ENCODE assay signal across 8 mouse cellular contexts in the genomic region with DNA sequence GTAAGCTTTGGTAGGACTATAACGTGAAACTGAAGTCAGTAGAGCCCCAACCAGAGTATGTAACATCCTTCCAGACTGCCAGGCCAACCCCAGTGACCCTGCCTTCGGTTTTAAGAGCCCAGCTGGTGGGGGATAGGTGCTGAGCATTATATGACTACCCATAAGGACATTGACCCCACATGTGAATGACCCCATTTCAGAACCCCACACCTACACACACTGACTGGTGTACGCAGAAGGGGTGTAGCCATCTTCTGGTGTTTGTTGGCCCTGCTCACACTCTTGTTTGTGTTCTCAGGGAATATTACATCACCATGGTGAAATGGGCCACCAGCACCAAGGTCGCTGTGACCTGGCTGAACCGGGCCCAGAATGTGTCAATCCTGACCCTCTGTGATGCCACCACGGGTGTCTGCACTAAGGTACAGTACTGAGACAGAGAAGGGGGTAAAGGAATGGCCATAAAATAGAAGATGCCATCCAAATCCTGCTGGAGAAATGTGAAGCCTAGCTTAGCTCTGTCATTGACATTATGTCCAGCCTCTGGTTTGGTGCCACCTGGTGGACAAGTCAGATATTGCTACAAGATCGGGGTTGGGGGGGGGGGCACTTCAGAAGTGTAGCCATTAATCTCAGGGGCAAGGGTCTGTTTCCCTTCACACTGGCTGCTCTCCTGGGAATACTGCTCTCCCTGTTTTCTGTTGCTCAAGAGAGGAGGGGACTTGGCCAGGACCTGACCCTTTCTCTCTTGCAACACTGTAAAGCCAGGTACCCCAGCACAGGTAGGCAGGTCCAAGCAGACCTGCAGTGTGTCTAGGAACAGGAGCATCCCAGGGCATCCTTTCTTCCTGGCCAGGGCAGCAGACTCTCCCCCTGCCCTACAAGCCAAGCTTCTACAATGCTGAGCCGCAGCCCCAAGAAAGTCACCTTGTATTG.
DNase-seq lines count a peak whose midpoint lies in the region; ATAC-seq and TF ChIP-seq lines count a peak whose summit lies in the region.

No protein-coding gene starts in this region.

- peak in 1 of 2 experiments; percentile 38 for DNase-seq in layer of hippocampus, adult 2 months (ENCODE audit: low spot score in 2 of 2)
- no peak for DNase-seq in layer of hippocampus, adult 8-10 months (ENCODE audit: low spot score in 2 of 2)
- DNase-seq in MEL-GATA-1-ER (ENCODE audit: extremely low read depth, low read depth): peak; percentile 1
- peak; percentile 41 to 61 for DNase-seq in cerebellum, adult 18-20 months
- DNase-seq in hindbrain, embryonic 14.5 days (ENCODE audit: low spot score): peak; percentile 75
- DNase-seq in lung, postnatal 0 days (ENCODE audit: low spot score): no peak
- peak; percentile 10 for DNase-seq in skeletal muscle tissue, adult 2 months (ENCODE audit: low read depth, low spot score)
- no peak for DNase-seq in MN1 (ENCODE audit: low spot score)

- peak overlapping the region; percentile 46 for H3K27ac ChIP-seq in layer of hippocampus, adult 2 months
- no peak overlapping the region for H3K27ac ChIP-seq in hindbrain, embryonic 14.5 days
- no peak overlapping the region for H3K27ac ChIP-seq in lung, postnatal 0 days (ENCODE audit: low read length)

- H3K36me3 ChIP-seq in hindbrain, embryonic 14.5 days (replicated peaks; ENCODE audit: control insufficient read depth, insufficient read depth): peaks cover 12% of the 10 kb centered on the region; the same call in 1 of the 2 replicates
- H3K36me3 ChIP-seq in lung, postnatal 0 days (ENCODE audit: insufficient read depth, low read length): no peaks in the 10 kb centered on the region

- no peak overlapping the region for H3K9ac ChIP-seq in hindbrain, embryonic 14.5 days
- H3K9ac ChIP-seq in lung, postnatal 0 days (replicated peaks; ENCODE audit: low read depth): no peak overlapping the region

- no peak overlapping the region for H3K4me3 ChIP-seq in layer of hippocampus, adult 2 months
- no peak overlapping the region for H3K4me3 ChIP-seq in hindbrain, embryonic 14.5 days (replicated peaks; ENCODE audit: low read length)
- H3K4me3 ChIP-seq in lung, postnatal 0 days (ENCODE audit: low read depth, low read length): no peak overlapping the region

- no peaks in the 10 kb centered on the region for H3K4me1 ChIP-seq in hindbrain, embryonic 14.5 days (replicated peaks; ENCODE audit: control insufficient read depth, insufficient read depth, low read length)
- no peaks in the 10 kb centered on the region for H3K4me1 ChIP-seq in lung, postnatal 0 days (ENCODE audit: insufficient read depth, low read depth, low read length)

- no peaks in the 10 kb centered on the region for H3K27me3 ChIP-seq in hindbrain, embryonic 14.5 days (ENCODE audit: control insufficient read depth, insufficient read depth, low read length)
- H3K27me3 ChIP-seq in lung, postnatal 0 days (replicated peaks; ENCODE audit: insufficient read depth, low read length): no peaks in the 10 kb centered on the region

- WGBS in hindbrain, embryonic 14.5 days: 61% methylated on average over 8 of the region's 8 CpGs
- WGBS in lung, postnatal 0 days: 52% methylated on average over 8 of the region's 8 CpGs

- TF ChIP-seq EP300 in lung, postnatal 0 days (IDR thresholded peaks at IDR 0.05): no peak

- peak; percentile 78 for TF ChIP-seq CTCF in layer of hippocampus, adult 2 months (conservative IDR thresholded peaks at IDR 0.05)
- TF ChIP-seq CTCF in lung, postnatal 0 days (IDR thresholded peaks at IDR 0.05): peak; percentile 77

- no peaks in the 10 kb centered on the region for H3K9me3 ChIP-seq in hindbrain, embryonic 14.5 days (ENCODE audit: control insufficient read depth, low read length)
- no peaks in the 10 kb centered on the region for H3K9me3 ChIP-seq in lung, postnatal 0 days (ENCODE audit: low read length)

- peak; percentile 62; the same call in 1 of the 2 replicates for ATAC-seq in hindbrain, embryonic 14.5 days (ENCODE audit: low FRiP score)
- no peak for ATAC-seq in lung, postnatal 0 days

- H3K4me2 ChIP-seq in hindbrain, embryonic 14.5 days (replicated peaks): no peak overlapping the region
- no peak overlapping the region for H3K4me2 ChIP-seq in lung, postnatal 0 days (replicated peaks; ENCODE audit: low read depth, low read length)

Comparison
In these comparisons a context has a peak if more than half of its experiments do, and no peak if none do; other contexts are left out.
1. DNase-seq: peak in MEL-GATA-1-ER (single experiment), cerebellum, adult 18-20 months (2 of 2), hindbrain, embryonic 14.5 days (single experiment) and skeletal muscle tissue, adult 2 months (single experiment); none in layer of hippocampus, adult 8-10 months (0 of 2), lung, postnatal 0 days (single experiment) and MN1 (single experiment).